Mouse (Mus musculus) midbrain, embryonic 16.5 days (tissue): Measurements from ENCODE around the gene Olfr70. TPM values are rescaled to one million over a fixed set of nuclear protein-coding genes. Genes with fewer than 3 reads are reported as not detected.

Experiments used
- ATAC-seq: fragments of 200-750 bp; cut with Nextera tagmentation; 2 replicates; pipeline ENCODE4 v1.8.0; 2017; ENCODE audit warnings: moderate TSS enrichment
- H3K27ac ChIP-seq: fragments of 300-500 bp; sonication (generic); 2 replicates; pipeline ENCODE4 v1.5.1; 2014; ENCODE audit warnings: mild to moderate bottlenecking, low read length, mixed read lengths
- H3K27me3 ChIP-seq: fragments of 300-500 bp; sonication (generic); 2 replicates; pipeline ENCODE4 v1.6.1; 2014; ENCODE audit warnings: low read depth, low read length, mixed read lengths; ENCODE audit not compliant: control insufficient read depth, insufficient read depth
- H3K36me3 ChIP-seq: fragments of 300-500 bp; sonication (generic); 2 replicates; pipeline ENCODE4 v1.6.1; 2014; ENCODE audit warnings: mild to moderate bottlenecking, low read length, moderate library complexity, mixed read lengths; ENCODE audit not compliant: control insufficient read depth, insufficient read depth
- H3K4me1 ChIP-seq: fragments of 300-500 bp; sonication (generic); 2 replicates; pipeline ENCODE4 v1.6.1; 2014; ENCODE audit warnings: mild to moderate bottlenecking, low read length, mixed read lengths; ENCODE audit not compliant: control insufficient read depth, insufficient read depth
- H3K4me2 ChIP-seq: fragments of 300-500 bp; sonication (generic); 2 replicates; pipeline ENCODE4 v1.6.1; 2014; ENCODE audit warnings: mild to moderate bottlenecking, low read length, mixed read lengths
- H3K4me3 ChIP-seq: fragments of 300-500 bp; sonication (generic); 2 replicates; pipeline ENCODE4 v1.5.1; 2014; ENCODE audit warnings: low read depth, mild to moderate bottlenecking, low read length, moderate library complexity, mixed read lengths
- H3K9ac ChIP-seq: fragments of 300-500 bp; sonication (generic); 2 replicates; pipeline ENCODE4 v1.6.1; 2014; ENCODE audit warnings: low read depth, low read length, mixed read lengths
- H3K9me3 ChIP-seq: fragments of 300-500 bp; sonication (generic); replicated peaks from 2 replicates; pipeline ENCODE4 v1.6.1; 2014; ENCODE audit warnings: mild to moderate bottlenecking, low read length, mixed read lengths; ENCODE audit not compliant: control insufficient read depth, poor library complexity, severe bottlenecking
- WGBS: fragments of 180-500 bp; shearing (Covaris S2); extraction: QIAGEN DNeasy Blood & Tissue Kit; methylation state at CpG from one replicate; pipeline ENCODE4 v1.1.7; 2014; 5-methylcytosine and 5-hydroxymethylcytosine counted together
- polyA plus RNA-seq: library from polyadenylated mRNA; unstranded; fragments of >200 nt; fragmentation: Nextera tagmentation; extraction: Ambion mirVana; gene quantifications from 2 replicates; pipeline ENCODE4 v1.2.1, GENCODE M21; 2015

The Olfr70 gene
- polyA plus RNA-seq, 1 experiment from 2014 or later: not detected

- Histone ChIP-seq H3K36me3 (no peaks in the 10 kb centered on the region), H3K9ac (no peak overlapping the region), H3K4me1 (no peaks in the 10 kb centered on the region), H3K27me3 (no peaks in the 10 kb centered on the region), H3K4me2 (no peak overlapping the region), H3K27ac (no peak overlapping the region), H3K4me3 (no peak overlapping the region), H3K9me3 (no peaks in the 10 kb centered on the region)
- 69% methylated on average over 21 of the region's 21 CpGs for WGBS
- ATAC-seq: no peak
Measured at GRCm38 (mm10) chr4:43730750-43731297, 30.2 kb upstream of the Olfr70 start.

- no peak within 1 kb of the TSS for H3K9ac ChIP-seq
- no peaks in the 10 kb centered on the region for H3K4me1 ChIP-seq
- no peak within 1 kb of the TSS for H3K4me3 ChIP-seq
- H3K27ac ChIP-seq: no peak within 1 kb of the TSS
- H3K9me3 ChIP-seq: no peaks in the 10 kb centered on the region
- H3K4me2 ChIP-seq: no peak within 1 kb of the TSS
- no peak for ATAC-seq
- H3K27me3 ChIP-seq: no peaks in the 10 kb centered on the region
- WGBS: 71% methylated on average over 14 of the region's 14 CpGs
- no peaks in the 10 kb centered on the region for H3K36me3 ChIP-seq
Measured at GRCm38 (mm10) chr4:43729794-43730550, 29.4 kb upstream of the Olfr70 start, which contains the start of gene Spaar. TSS of gene Spaar (plus strand) at chr4:43730034.

- WGBS: 77% methylated on average over 3 of the region's 3 CpGs
- H3K36me3 ChIP-seq: no peaks in the 10 kb centered on the region
- H3K27me3 ChIP-seq: no peaks in the 10 kb centered on the region
Measured at GRCm38 (mm10) chr4:43729126-43729525, 28.5 kb upstream of the Olfr70 start.

GRCm38 (mm10) chr4:43728576-43728954 is 28.0 kb upstream of the Olfr70 start:
- WGBS: 71% methylated on average over 5 of the region's 5 CpGs
- Histone ChIP-seq H3K9ac (no peak overlapping the region), H3K27me3 (no peaks in the 10 kb centered on the region), H3K9me3 (no peaks in the 10 kb centered on the region), H3K4me3 (no peak overlapping the region), H3K4me1 (no peaks in the 10 kb centered on the region), H3K4me2 (no peak overlapping the region), H3K36me3 (no peaks in the 10 kb centered on the region), H3K27ac (no peak overlapping the region)
- no peak for ATAC-seq

More at GRCm38 (mm10) chr4:43729126-43729525, 28.5 kb upstream of the Olfr70 start:
- no peak overlapping the region for H3K4me2 ChIP-seq
- no peak overlapping the region for H3K9ac ChIP-seq
- no peak for ATAC-seq
- no peaks in the 10 kb centered on the region for H3K9me3 ChIP-seq
- no peak overlapping the region for H3K27ac ChIP-seq
- no peaks in the 10 kb centered on the region for H3K4me1 ChIP-seq
- no peak overlapping the region for H3K4me3 ChIP-seq

GRCm38 (mm10) chr4:43727718-43728575 is 27.3 kb upstream of the Olfr70 start:
- Histone ChIP-seq H3K4me2 (no peak overlapping the region), H3K27ac (no peak overlapping the region), H3K9ac (no peak overlapping the region), H3K36me3 (no peaks in the 10 kb centered on the region), H3K27me3 (no peaks in the 10 kb centered on the region), H3K4me3 (no peak overlapping the region), H3K4me1 (no peaks in the 10 kb centered on the region), H3K9me3 (no peaks in the 10 kb centered on the region)
- no peak for ATAC-seq
- WGBS: 76% methylated on average over 7 of the region's 7 CpGs

GRCm38 (mm10) chr4:43726995-43727394 is 26.4 kb upstream of the Olfr70 start, which contains the start of gene Hrct1:
TSS of gene Hrct1 (plus strand) at chr4:43727188.
- H3K4me2 ChIP-seq: no peak within 1 kb of the TSS
- ATAC-seq: no peak
- 62% methylated on average over 3 of the region's 3 CpGs for WGBS
- H3K9me3 ChIP-seq: no peaks in the 10 kb centered on the region
- no peaks in the 10 kb centered on the region for H3K36me3 ChIP-seq
- H3K9ac ChIP-seq: no peak within 1 kb of the TSS
- H3K4me3 ChIP-seq: no peak within 1 kb of the TSS
- H3K4me1 ChIP-seq: no peaks in the 10 kb centered on the region
- no peaks in the 10 kb centered on the region for H3K27me3 ChIP-seq
- no peak within 1 kb of the TSS for H3K27ac ChIP-seq

GRCm38 (mm10) chr4:43726228-43726993 is 25.8 kb upstream of the Olfr70 start:
- 74% methylated on average over 12 of the region's 12 CpGs for WGBS
- ATAC-seq: no peak
- Histone ChIP-seq H3K9ac (no peak overlapping the region), H3K4me3 (no peak overlapping the region), H3K9me3 (no peaks in the 10 kb centered on the region), H3K4me1 (no peaks in the 10 kb centered on the region), H3K27ac (no peak overlapping the region), H3K27me3 (no peaks in the 10 kb centered on the region), H3K36me3 (no peaks in the 10 kb centered on the region), H3K4me2 (no peak overlapping the region)

GRCm38 (mm10) chr4:43724764-43725163 is 24.2 kb upstream of the Olfr70 start:
- H3K27ac ChIP-seq: no peak overlapping the region
- 50% methylated on average over 1 of the region's 1 CpGs for WGBS
- no peak overlapping the region for H3K4me3 ChIP-seq
- H3K9ac ChIP-seq: no peak overlapping the region
- no peak for ATAC-seq
- no peak overlapping the region for H3K4me2 ChIP-seq
- H3K27me3 ChIP-seq: no peaks in the 10 kb centered on the region
- H3K9me3 ChIP-seq: no peaks in the 10 kb centered on the region
- H3K4me1 ChIP-seq: no peaks in the 10 kb centered on the region; the same call in 1 of the 2 replicates
- H3K36me3 ChIP-seq: no peaks in the 10 kb centered on the region
